Mouse (Mus musculus): Measurements from ENCODE around the gene Lhcgr.

GRCm38 (mm10) chr17:88670800-88671199, 121.0 kb downstream of the Lhcgr start:
- no peak for TF ChIP-seq CTCF (IDR thresholded peaks at IDR 0.05; ENCODE audit: control insufficient read depth, insufficient read depth, insufficient replicate concordance, low read depth, low read length)
- no peak for TF ChIP-seq POLR2A (IDR thresholded peaks at IDR 0.05; ENCODE audit: control insufficient read depth, low read depth, low read length)

All from testis, adult 2 months (tissue).